12 mouse cellular contexts compared by ENCODE assay signal in the genomic region with DNA sequence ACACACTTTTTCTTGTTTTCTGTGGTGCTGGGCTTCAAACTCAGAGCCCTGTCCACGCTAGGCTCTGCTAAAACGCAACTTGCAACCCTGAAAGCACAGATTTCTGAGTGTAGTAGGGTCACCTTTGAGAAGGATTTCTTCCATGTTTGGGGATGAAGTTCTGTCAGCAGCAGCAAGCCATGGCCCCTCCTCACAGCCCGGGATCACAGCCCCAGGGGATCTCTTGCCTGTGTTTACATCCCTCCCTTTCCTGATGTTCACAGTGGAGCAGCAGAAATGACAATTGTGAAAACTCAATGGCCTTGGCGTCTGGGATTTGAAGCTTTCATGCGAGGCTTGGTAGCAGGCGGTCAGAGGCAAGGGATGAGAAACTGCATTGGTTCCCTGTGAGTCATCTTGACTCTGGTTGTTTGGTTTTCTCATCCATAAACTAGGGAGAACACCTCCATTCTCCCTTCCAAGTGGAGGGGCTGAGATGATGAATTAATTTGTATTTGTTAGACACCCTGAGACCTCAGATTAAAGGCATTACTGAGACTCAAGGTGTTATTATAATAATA. TPM values are rescaled to one million over a fixed set of nuclear protein-coding genes. Genes with fewer than 3 reads are reported as not detected.
DNase-seq lines count a peak whose midpoint lies in the region; ATAC-seq lines count a peak whose summit lies in the region.
"Had no signal": no experiment of that assay in that cellular context is flagged by ENCODE, and none has a peak within 500 bp of the region (broad histone marks: within the 10 kb centered on the region; RNA-seq: fewer than 3 reads in every experiment).

A gene (plus strand): TSS at position 312 of the 560 bp plus-strand sequence.

- H3K36me3 ChIP-seq in heart, embryonic 12.5 days, result no peaks in the 10 kb centered on the region
- H3K36me3 ChIP-seq: forebrain, embryonic 12.5 days; limb, embryonic 15.5 days; neural tube, embryonic 12.5 days had no signal

- 41% methylated on average over 6 of the region's 6 CpGs for WGBS in heart, embryonic 12.5 days

- peaks cover 15% of the 10 kb centered on the region for H3K27me3 ChIP-seq in heart, embryonic 12.5 days (replicated peaks)

- H3K27ac ChIP-seq in heart, embryonic 12.5 days (ENCODE audit: poor library complexity, severe bottlenecking), result no peak within 1 kb of the TSS
- H3K27ac ChIP-seq: forebrain, embryonic 12.5 days; limb, embryonic 15.5 days; neural tube, embryonic 12.5 days had no signal

- intact Hi-C loops in left cerebral cortex, postnatal 25 days (cut with DNase I), result no loop called here

- ATAC-seq in heart, embryonic 12.5 days (ENCODE audit: insufficient number of reproducible peaks, low FRiP score), result no peak
- ATAC-seq in megakaryocyte progenitor cell, adult 5-6 weeks (replicated peaks; ENCODE audit: poor library complexity), result no peak

- H3K4me2 ChIP-seq in heart, embryonic 12.5 days, result no peak within 1 kb of the TSS
- H3K4me2 ChIP-seq: forebrain, embryonic 12.5 days; neural tube, embryonic 12.5 days had no signal

- H3K4me1 ChIP-seq in heart, embryonic 12.5 days (replicated peaks), result peaks cover 12% of the 10 kb centered on the region

- no peak within 1 kb of the TSS for H3K4me3 ChIP-seq in heart, embryonic 12.5 days
- H3K4me3 ChIP-seq: forebrain, embryonic 12.5 days; neural tube, embryonic 12.5 days had no signal

- H3K9me3 ChIP-seq in heart, embryonic 12.5 days (replicated peaks), result no peaks in the 10 kb centered on the region
- H3K9me3 ChIP-seq: forebrain, embryonic 12.5 days; limb, embryonic 15.5 days; neural tube, embryonic 12.5 days had no signal

- no peak for DNase-seq in adrenal gland, postnatal 14 days
- DNase-seq in adrenal gland, adult 2 months, result no peak
- no peak for DNase-seq in left cerebral cortex, postnatal 25 days (ENCODE audit: low spot score in 2 of 2)
- DNase-seq in left cerebral cortex, adult 11 months (ENCODE audit: low spot score), result no peak
- no peak for DNase-seq in ovary, postnatal 36 days (ENCODE audit: low spot score)
- DNase-seq in right cerebral cortex, postnatal 4 days, result no peak
- DNase-seq: B cell, adult 2 months had no signal

- H3K9ac ChIP-seq in heart, embryonic 12.5 days, result no peak within 1 kb of the TSS
- H3K9ac ChIP-seq: forebrain, embryonic 12.5 days; limb, embryonic 15.5 days; neural tube, embryonic 12.5 days had no signal

RNA-seq across cellular contexts. Expression of the gene that starts here (rescaled TPM):
- total RNA-seq in adrenal gland, postnatal 14 days (2021), result 16.7 and 19.4 TPM in 2 replicates
- 10 to 100 TPM in 1 of 2 experiments, 1 to 10 TPM in 1; 9.9 to 17.5 TPM for total RNA-seq in adrenal gland, adult 2 months (2021)
- 5.1 and 7.9 TPM in 2 replicates for polyA plus RNA-seq in adrenal gland, adult 2 months (2012; rRNA removed)
- total RNA-seq in left cerebral cortex, postnatal 25 days (2021), result 10 to 100 TPM; 11.4 to 11.9 TPM
- 8.2 and 10.3 TPM in 2 replicates for polyA plus RNA-seq in heart, embryonic 12.5 days (2016; fragmentation: Nextera tagmentation; extraction: Ambion mirVana)
- 11.1 and 13.6 TPM in 2 replicates for total RNA-seq in megakaryocyte progenitor cell, adult 5-6 weeks (2015)
- total RNA-seq in megakaryocyte progenitor cell, adult 5-6 weeks (2017), result 13.7 and 13.9 TPM in 2 replicates
